Mouse (Mus musculus) lung, embryonic 16.5 days (tissue): ENCODE results near the gene Htr1f. TPM values are rescaled to one million over a fixed set of nuclear protein-coding genes. Genes with fewer than 3 reads are reported as not detected.
"Not testable (repeated sequence)": the region's sequence is repeated elsewhere in the genome, so short reads cannot be mapped to it uniquely, and the experiment has no call there.

ENCODE experiments used
- ATAC-seq: fragments of 200-750 bp; cut with Nextera tagmentation; 2 replicates; pipeline ENCODE4 v1.8.0; 2017; ENCODE audit warnings: low read depth, mild to moderate bottlenecking, moderate library complexity
- H3K27ac ChIP-seq: fragments of 300-500 bp; sonication (generic); 2 replicates; pipeline ENCODE4 v1.5.1; 2014; ENCODE audit warnings: mild to moderate bottlenecking, control low read depth, low read length
- H3K27me3 ChIP-seq: fragments of 300-500 bp; sonication (generic); 2 replicates; pipeline ENCODE4 v1.6.1; 2014; ENCODE audit warnings: low read depth, low read length, mixed read lengths; ENCODE audit not compliant: control insufficient read depth, insufficient read depth
- H3K36me3 ChIP-seq: fragments of 300-500 bp; sonication (generic); 2 replicates; pipeline ENCODE4 v1.6.1; 2014; ENCODE audit warnings: low read length; ENCODE audit not compliant: control insufficient read depth, insufficient read depth
- H3K4me1 ChIP-seq: fragments of 300-500 bp; sonication (generic); replicated peaks from 2 replicates; pipeline ENCODE4 v1.6.1; 2014; ENCODE audit warnings: low read length, mixed read lengths; ENCODE audit not compliant: control insufficient read depth, insufficient read depth
- H3K4me2 ChIP-seq: fragments of 300-500 bp; sonication (generic); 2 replicates; pipeline ENCODE4 v1.6.1; 2014; ENCODE audit warnings: low read depth, low read length, control low read depth
- H3K4me3 ChIP-seq: fragments of 300-500 bp; sonication (generic); 2 replicates; pipeline ENCODE4 v1.5.1; 2014; ENCODE audit warnings: mild to moderate bottlenecking, low read length, control low read depth
- H3K9ac ChIP-seq: fragments of 300-500 bp; sonication (generic); 2 replicates; pipeline ENCODE4 v1.6.1; 2014; ENCODE audit warnings: low read length, control low read depth
- H3K9me3 ChIP-seq: fragments of 300-500 bp; sonication (generic); 2 replicates; pipeline ENCODE4 v1.6.1; 2016; ENCODE audit warnings: low read length; ENCODE audit not compliant: control insufficient read depth
- WGBS: fragments of 180-500 bp; shearing (Covaris S2); extraction: QIAGEN DNeasy Blood & Tissue Kit; methylation state at CpG from one replicate; pipeline ENCODE4 v1.1.7; 2014; 5-methylcytosine and 5-hydroxymethylcytosine counted together
- polyA plus RNA-seq: library from polyadenylated mRNA; unstranded; fragments of >200 nt; fragmentation: Nextera tagmentation; extraction: Ambion mirVana; gene quantifications from 2 replicates; pipeline ENCODE4 v1.2.1, GENCODE M21; 2015

Htr1f gene
- polyA plus RNA-seq, 1 experiment from 2014 or later = 0.05 TPM

GRCm38 (mm10) chr16:65037660-65038425 lies 67.8 kb downstream of the Htr1f start:
- 89% methylated on average over 5 of the region's 5 CpGs for WGBS
- H3K27me3 ChIP-seq, H3K9ac ChIP-seq, H3K27ac ChIP-seq, H3K4me1 ChIP-seq, ATAC-seq, H3K4me2 ChIP-seq, H3K9me3 ChIP-seq, H3K36me3 ChIP-seq, H3K4me3 ChIP-seq: not testable (repeated sequence)

GRCm38 (mm10) chr16:65029675-65030074 lies 76.0 kb downstream of the Htr1f start:
- H3K9me3 ChIP-seq = no peaks in the 10 kb centered on the region
- H3K27me3 ChIP-seq = no peaks in the 10 kb centered on the region

GRCm38 (mm10) chr16:65022364-65022763 lies 83.3 kb downstream of the Htr1f start:
- no peak overlapping the region for H3K9ac ChIP-seq
- H3K4me1 ChIP-seq = no peaks in the 10 kb centered on the region
- H3K36me3 ChIP-seq = no peaks in the 10 kb centered on the region
- H3K27me3 ChIP-seq = no peaks in the 10 kb centered on the region
- H3K27ac ChIP-seq = no peak overlapping the region
- ATAC-seq = no peak
- no peak overlapping the region for H3K4me2 ChIP-seq
- H3K9me3 ChIP-seq = no peaks in the 10 kb centered on the region
- H3K4me3 ChIP-seq = no peak overlapping the region
- WGBS = 83% methylated on average over 3 of the region's 3 CpGs

More at GRCm38 (mm10) chr16:65029675-65030074, 76.0 kb downstream of the Htr1f start:
- Histone ChIP-seq H3K4me3 (no peak overlapping the region), H3K36me3 (no peaks in the 10 kb centered on the region), H3K4me2 (no peak overlapping the region), H3K4me1 (no peaks in the 10 kb centered on the region), H3K9ac (no peak overlapping the region), H3K27ac (no peak overlapping the region)
- 40% methylated on average over 1 of the region's 1 CpGs for WGBS
- ATAC-seq = peak; percentile 69

- WGBS = 89% methylated on average over 1 of the region's 1 CpGs
- no peak for ATAC-seq
These were observed 86.9 kb downstream of the Htr1f start for GRCm38 (mm10) chr16:65018710-65019109.

GRCm38 (mm10) chr16:65018134-65018533 lies 87.5 kb downstream of the Htr1f start:
- Histone ChIP-seq H3K9ac (no peak overlapping the region), H3K4me1 (no peaks in the 10 kb centered on the region), H3K27ac (no peak overlapping the region), H3K27me3 (no peaks in the 10 kb centered on the region), H3K36me3 (no peaks in the 10 kb centered on the region), H3K9me3 (no peaks in the 10 kb centered on the region), H3K4me3 (no peak overlapping the region), H3K4me2 (no peak overlapping the region)
- 53% methylated on average over 7 of the region's 7 CpGs for WGBS
- no peak for ATAC-seq

More at GRCm38 (mm10) chr16:65018710-65019109, 86.9 kb downstream of the Htr1f start:
- no peak overlapping the region for H3K9ac ChIP-seq
- H3K4me2 ChIP-seq = no peak overlapping the region
- no peak overlapping the region for H3K4me3 ChIP-seq
- H3K9me3 ChIP-seq = no peaks in the 10 kb centered on the region
- H3K36me3 ChIP-seq = no peaks in the 10 kb centered on the region
- no peaks in the 10 kb centered on the region for H3K4me1 ChIP-seq
- no peaks in the 10 kb centered on the region for H3K27me3 ChIP-seq
- no peak overlapping the region for H3K27ac ChIP-seq

- no peaks in the 10 kb centered on the region for H3K36me3 ChIP-seq
- no peaks in the 10 kb centered on the region for H3K27me3 ChIP-seq
- no peaks in the 10 kb centered on the region for H3K9me3 ChIP-seq
- 58% methylated on average over 1 of the region's 1 CpGs for WGBS
- H3K4me3 ChIP-seq = no peak overlapping the region
- H3K9ac ChIP-seq = no peak overlapping the region
- no peak overlapping the region for H3K27ac ChIP-seq
- ATAC-seq = no peak
- H3K4me1 ChIP-seq = no peaks in the 10 kb centered on the region
- H3K4me2 ChIP-seq = no peak overlapping the region
These were observed 88.1 kb downstream of the Htr1f start for GRCm38 (mm10) chr16:65017566-65017965.

- no peak for ATAC-seq
- no peaks in the 10 kb centered on the region for H3K4me1 ChIP-seq
- H3K4me2 ChIP-seq = no peak overlapping the region
- H3K9me3 ChIP-seq = no peaks in the 10 kb centered on the region
- H3K4me3 ChIP-seq = no peak overlapping the region
- 78% methylated on average over 4 of the region's 4 CpGs for WGBS
- no peak overlapping the region for H3K9ac ChIP-seq
- no peaks in the 10 kb centered on the region for H3K27me3 ChIP-seq
- no peak overlapping the region for H3K27ac ChIP-seq
- no peaks in the 10 kb centered on the region for H3K36me3 ChIP-seq
These were observed 90.4 kb downstream of the Htr1f start for GRCm38 (mm10) chr16:65015241-65015640.

- Histone ChIP-seq H3K9ac (no peak overlapping the region), H3K4me1 (no peaks in the 10 kb centered on the region), H3K4me2 (no peak overlapping the region), H3K4me3 (no peak overlapping the region), H3K27ac (no peak overlapping the region), H3K27me3 (no peaks in the 10 kb centered on the region), H3K9me3 (no peaks in the 10 kb centered on the region), H3K36me3 (no peaks in the 10 kb centered on the region)
- no peak for ATAC-seq
- WGBS = 79% methylated on average over 6 of the region's 6 CpGs
These were observed 103.4 kb downstream of the Htr1f start for GRCm38 (mm10) chr16:65001993-65002821.

- Histone ChIP-seq H3K36me3 (no peaks in the 10 kb centered on the region), H3K27me3 (no peaks in the 10 kb centered on the region), H3K27ac (no peak overlapping the region), H3K4me2 (no peak overlapping the region), H3K9ac (no peak overlapping the region), H3K4me1 (no peaks in the 10 kb centered on the region), H3K4me3 (no peak overlapping the region), H3K9me3 (no peaks in the 10 kb centered on the region)
- 67% methylated on average over 3 of the region's 3 CpGs for WGBS
- no peak for ATAC-seq
These were observed 116.3 kb downstream of the Htr1f start for GRCm38 (mm10) chr16:64989279-64989800.
